In the genomic region with DNA sequence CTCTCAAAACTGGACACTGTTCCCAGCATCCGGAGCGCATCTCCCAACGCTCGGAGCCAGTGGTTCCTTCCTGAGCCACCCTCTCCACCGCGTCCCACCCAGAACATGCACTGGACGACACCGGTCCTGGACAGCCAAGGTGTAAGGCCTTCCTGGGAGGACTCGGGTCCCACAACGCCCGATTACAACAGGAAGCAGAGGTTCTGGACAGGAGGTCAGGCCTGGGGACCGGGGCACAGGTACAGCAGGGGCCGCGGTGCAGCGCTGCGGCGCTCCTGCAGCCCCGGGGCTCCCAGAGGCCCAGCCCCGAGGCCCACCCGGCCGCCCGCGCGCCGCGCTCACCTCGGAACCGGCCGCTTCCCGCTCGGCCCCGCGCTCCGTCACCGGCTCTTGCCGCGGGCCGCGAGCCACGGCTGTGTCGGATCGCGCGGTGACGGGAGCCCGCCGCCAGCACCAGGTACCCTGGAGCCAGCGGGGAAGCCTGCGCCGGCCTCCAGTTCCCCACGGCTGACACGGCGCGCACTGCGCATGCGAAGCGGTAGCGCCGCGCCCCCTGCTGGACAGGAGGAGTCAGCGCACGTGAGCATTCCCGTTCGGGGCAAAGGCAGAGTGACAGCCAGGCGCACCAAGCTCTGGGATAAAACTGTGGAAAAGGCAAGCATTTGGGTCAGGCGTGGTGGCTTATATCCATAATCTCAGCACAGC, we compare ENCODE assay signal across 8 mouse cellular contexts. TPM values are rescaled to one million over a fixed set of nuclear protein-coding genes. Genes with fewer than 3 reads are reported as not detected.
A peak's percentile ranks its signal among the peaks of the same experiment; 100 is the strongest.
DNase-seq lines count a peak whose midpoint lies in the region; ATAC-seq lines count a peak whose summit lies in the region.

A gene (minus strand): TSS at position 524 of the 705 bp plus-strand sequence.

- H3K4me2 ChIP-seq in hindbrain, embryonic 12.5 days (replicated peaks) = peak within 1 kb of the TSS; percentile 53

- peak; percentile 91 for ATAC-seq in hindbrain, embryonic 12.5 days (ENCODE audit: low FRiP score)

- WGBS in hindbrain, embryonic 12.5 days = under 1% methylated on average over 64 of the region's 66 CpGs

- peak within 1 kb of the TSS; percentile 80 for H3K4me3 ChIP-seq in hindbrain, embryonic 12.5 days

- peak within 1 kb of the TSS; percentile 95 for H3K9ac ChIP-seq in hindbrain, embryonic 12.5 days

- peaks cover 6% of the 10 kb centered on the region; the same call in 1 of the 2 replicates for H3K36me3 ChIP-seq in hindbrain, embryonic 12.5 days

- H3K9me3 ChIP-seq in hindbrain, embryonic 12.5 days (replicated peaks) = no peaks in the 10 kb centered on the region

- H3K27ac ChIP-seq in hindbrain, embryonic 12.5 days = 0 out of 2 replicates have a peak within 1 kb of the TSS, but pooled peaks have one; percentile 5

- H3K27me3 ChIP-seq in hindbrain, embryonic 12.5 days = no peaks in the 10 kb centered on the region

- H3K4me1 ChIP-seq in hindbrain, embryonic 12.5 days = peaks cover 9% of the 10 kb centered on the region

- DNase-seq in Muller cell, postnatal 12 days (ENCODE audit: inconsistent ontology term) = peak; percentile 85
- peak; percentile 90 for DNase-seq in cerebellum, adult 9-11 months
- DNase-seq in frontal cortex, postnatal 10 days (ENCODE audit: low spot score in 2 of 2) = peak; percentile 76 to 91
- peak; percentile 90 to 92 for DNase-seq in layer of hippocampus, postnatal 14 days (ENCODE audit: low spot score in 2 of 2)
- DNase-seq in lung, postnatal 14 days = peak; percentile 94
- peak; percentile 73 for DNase-seq in retina, adult 2 months (ENCODE audit: low read depth, low spot score)
- peak; percentile 87 to 90 for DNase-seq in thymus, postnatal 36 days

RNA-seq across cellular contexts. Expression of the gene that starts here (rescaled TPM):
- 84.7 and 86.7 TPM in 2 replicates for polyA plus RNA-seq in hindbrain, embryonic 12.5 days (2016; fragmentation: Nextera tagmentation; extraction: Ambion mirVana)
- total RNA-seq in layer of hippocampus, postnatal 14 days (2021) = 10 to 100 TPM; 50.7 to 58.4 TPM

Comparison
In these comparisons a context has a peak if more than half of its experiments do, and no peak if none do; other contexts are left out.
1. Peak in every context shown above with its lines: DNase-seq, ATAC-seq, H3K4me3 ChIP-seq and H3K27ac ChIP-seq.